Mouse (Mus musculus) layer of hippocampus, postnatal 25 days (tissue): ENCODE results near the gene Boll. TPM values are rescaled to one million over a fixed set of nuclear protein-coding genes. Genes with fewer than 3 reads are reported as not detected.

Source experiments
- DNase-seq, 2 experiments: peaks; one replicate each; pipeline ENCODE4 v3.0.0; 2022; ENCODE audit warnings: mixed read lengths in 2 of 2, low spot score in 1 of 2; ENCODE audit errors: extremely low spot score in 1 of 2
- total RNA-seq, 2 experiments: library from RNA; stranded (reverse); gene quantifications; 2 replicates each; pipeline ENCODE4 v1.2.3; 2021

Boll gene
- total RNA-seq, 2 experiments from 2014 or later, result 0.42 to 0.84 TPM

DNA sequence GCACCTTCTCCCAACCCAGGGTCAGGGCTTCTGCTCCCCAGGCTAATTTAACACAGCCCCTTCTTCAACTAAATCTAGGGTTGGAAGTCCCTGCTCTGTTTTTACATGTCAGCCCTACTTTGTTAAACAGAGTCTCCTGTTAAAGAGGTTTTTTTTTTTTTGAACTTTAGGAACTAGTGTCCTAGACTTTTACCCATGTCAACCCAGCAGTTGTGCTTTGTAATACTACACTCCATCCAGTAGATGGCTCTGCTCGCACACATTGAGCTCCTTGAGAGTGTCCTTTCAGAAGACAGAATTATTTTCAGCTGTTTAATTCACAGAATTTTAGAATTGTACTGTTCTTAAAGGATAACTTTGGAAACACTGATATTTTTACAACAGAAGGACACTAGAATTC lies 124.0 kb downstream of the Boll start:
- no peak for DNase-seq

- DNase-seq, result no peak
Observed at GRCm38 (mm10) chr1:55238496-55238895, 124.8 kb downstream of the Boll start.

DNA sequence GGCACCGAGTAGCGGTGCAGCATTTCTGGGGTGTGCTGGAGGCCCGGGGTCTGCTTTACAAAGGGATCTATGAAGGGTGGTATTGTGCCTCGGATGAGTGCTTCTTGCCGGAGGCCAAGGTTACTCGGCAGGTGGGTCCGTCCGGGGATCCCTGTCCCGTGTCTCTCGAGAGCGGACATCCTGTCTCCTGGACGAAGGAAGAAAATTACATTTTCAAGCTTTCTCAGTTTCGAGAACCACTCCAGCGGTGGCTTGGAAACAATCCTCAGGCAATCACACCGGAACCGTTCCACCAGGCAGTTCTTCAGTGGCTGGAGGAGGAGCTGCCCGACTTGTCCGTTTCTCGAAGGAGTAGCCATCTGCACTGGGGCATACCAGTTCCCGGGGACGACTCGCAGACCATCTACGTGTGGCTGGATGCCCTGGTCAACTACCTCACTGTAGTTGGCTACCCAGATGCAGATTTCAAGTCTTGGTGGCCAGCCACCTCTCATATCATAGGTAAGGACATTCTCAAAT lies 125.6 kb downstream of the Boll start:
- no peak for DNase-seq

GRCm38 (mm10) chr1:55236890-55237642 lies 126.2 kb downstream of the Boll start, which contains the start of gene Mars2:
TSS of gene Mars2 (plus strand) at chr1:55237177.
- peak; percentile 90 to 92 for DNase-seq

- DNase-seq, result no peak
Observed at GRCm38 (mm10) chr1:55236487-55236886, 126.8 kb downstream of the Boll start.

GRCm38 (mm10) chr1:55234910-55235520 lies 128.3 kb downstream of the Boll start:
- DNase-seq, result no peak

DNA sequence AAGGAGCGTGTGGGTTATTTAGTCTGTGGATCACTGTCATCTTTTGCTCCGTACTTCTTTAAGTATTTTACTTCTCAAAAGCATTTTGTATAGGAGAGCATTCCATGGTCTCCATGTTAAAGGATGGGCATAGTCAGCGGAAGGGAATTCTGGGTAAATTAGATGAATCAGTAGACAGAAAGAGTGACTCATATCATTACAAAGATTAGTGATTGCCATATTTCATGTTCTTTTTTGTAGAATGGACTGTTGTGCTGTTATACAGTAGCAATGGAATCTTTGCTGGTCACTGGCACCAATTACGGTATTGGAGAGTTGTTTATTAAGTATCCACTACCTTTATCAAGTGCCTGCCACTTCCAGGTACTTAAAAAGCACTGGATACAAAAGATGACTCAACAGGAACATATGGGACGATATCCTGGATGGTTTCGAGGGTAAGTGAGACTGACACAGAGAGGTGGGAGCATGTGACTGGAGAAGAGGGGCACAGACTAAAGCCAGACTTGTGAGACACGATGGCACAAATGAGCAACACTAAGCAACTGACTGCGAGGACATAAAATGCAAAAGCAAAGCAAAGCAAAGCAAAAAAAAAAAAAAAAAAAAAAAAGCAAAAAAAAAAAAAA lies 134.9 kb downstream of the Boll start:
- no peak for DNase-seq

- DNase-seq, result no peak
Observed at GRCm38 (mm10) chr1:55227376-55227775, 135.9 kb downstream of the Boll start.

GRCm38 (mm10) chr1:55226011-55226857 lies 137.0 kb downstream of the Boll start, which contains the start of gene Rftn2:
TSS of gene Rftn2 (minus strand) at chr1:55226782.
- DNase-seq, result no peak

DNA sequence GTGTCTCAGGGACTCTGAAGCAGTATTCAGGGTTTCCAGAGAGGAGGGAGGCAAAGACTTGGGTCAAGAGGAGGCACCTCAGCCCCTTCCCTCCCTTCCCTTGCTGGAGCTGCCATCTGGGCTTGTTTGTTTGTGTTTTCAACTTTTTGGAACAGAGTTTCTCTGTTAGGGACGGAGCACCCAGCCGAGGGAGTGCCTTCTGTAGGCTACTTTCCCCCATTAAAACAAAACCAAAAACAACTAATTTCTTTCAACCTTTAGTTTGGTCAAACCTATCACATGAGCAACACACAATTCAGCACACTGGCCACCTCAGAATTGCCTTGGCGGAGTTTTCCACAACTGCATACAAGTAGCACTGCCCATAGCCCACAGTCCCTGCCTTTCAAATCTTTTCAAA lies 137.9 kb downstream of the Boll start:
- DNase-seq, result no peak

GRCm38 (mm10) chr1:55224111-55224510 lies 139.2 kb downstream of the Boll start:
- peak; percentile 19 to 23 for DNase-seq

DNA sequence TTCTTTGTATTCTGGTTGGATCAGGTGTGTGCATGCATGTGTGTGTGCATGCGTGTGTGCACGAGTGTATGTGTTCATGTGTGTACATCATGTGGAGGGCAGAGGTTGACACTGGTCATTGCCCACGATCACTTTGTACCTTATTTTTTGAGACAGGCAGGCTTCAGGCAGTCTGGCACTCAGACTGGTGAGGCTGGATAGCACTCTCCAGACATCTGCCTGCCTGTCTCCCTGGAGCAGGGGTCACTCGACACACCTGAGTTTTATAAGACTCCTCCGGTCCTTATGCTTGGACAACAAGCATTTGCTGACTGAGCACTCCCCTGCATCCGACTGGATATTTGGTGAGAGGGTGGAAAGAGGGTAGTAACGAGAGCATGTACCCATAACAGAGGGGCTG lies 140.2 kb downstream of the Boll start:
- DNase-seq, result no peak

DNA sequence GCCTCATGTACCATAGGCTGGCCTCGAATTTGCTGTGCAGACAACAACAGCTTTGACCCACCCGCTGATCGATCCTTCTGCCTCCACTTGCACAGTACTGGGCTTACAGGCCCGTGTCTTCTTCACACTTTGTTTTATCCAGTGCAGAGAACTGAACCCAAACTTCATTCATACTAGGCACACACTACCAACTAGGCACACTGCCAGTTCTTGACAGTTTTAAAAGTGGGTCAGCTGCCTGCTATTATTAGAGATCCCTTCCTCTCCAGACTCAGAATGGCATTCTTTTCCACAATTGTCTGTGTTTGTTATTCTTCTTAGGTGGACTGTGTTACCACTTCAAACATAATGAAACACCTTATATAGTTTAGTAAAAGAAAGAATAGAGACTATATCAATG lies 141.9 kb downstream of the Boll start:
- DNase-seq, result peak in 1 of 2 experiments; percentile 21

DNA sequence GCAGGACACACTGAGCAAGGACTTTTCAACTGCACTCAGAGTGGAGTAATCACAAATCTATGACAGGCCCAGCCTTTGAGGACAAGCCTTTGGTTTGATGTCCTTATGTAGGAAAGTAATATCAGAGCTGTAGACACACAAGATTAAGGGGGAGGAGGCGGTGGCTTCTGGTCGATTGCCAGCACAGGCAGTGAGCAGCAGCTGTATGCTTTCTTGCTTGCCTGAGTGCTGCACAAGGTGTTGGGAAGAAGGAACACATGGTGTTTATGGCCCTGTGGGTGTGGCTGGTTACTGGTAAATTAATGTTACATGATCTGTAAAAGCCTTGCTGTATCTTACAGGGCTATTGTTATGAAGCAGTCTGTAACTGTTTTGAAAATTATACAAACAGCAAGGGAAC lies 146.1 kb downstream of the Boll start:
- no peak for DNase-seq

DNA sequence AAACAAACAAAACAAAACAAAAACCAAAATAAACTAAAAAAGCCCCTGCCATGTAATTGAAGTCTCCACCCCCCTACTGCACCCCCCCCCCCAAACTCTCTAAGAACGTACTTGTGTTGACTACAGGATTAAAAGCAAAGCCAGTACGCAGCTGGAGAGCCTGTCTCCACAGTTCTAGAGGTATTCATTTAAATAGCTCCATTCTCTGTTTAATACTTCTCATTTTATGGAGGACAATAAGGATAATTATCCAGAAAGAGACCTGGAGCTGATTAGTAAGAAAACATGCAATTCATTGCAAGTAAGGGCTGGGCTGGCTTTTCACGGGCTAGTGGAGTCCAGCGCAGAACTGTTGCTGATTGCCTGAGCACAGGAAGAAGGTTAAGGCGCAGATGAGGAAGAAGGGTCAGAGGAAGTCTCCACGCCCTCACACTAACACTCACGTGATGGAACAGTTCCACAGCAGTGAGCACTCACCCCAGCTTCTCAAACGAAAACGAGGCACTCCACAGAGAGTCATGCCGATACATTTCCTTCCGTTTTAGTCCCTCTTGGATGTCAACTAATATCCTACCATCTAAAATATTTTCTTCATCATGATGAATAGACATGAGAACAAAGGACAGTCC lies 148.0 kb downstream of the Boll start:
- DNase-seq, result no peak

DNA sequence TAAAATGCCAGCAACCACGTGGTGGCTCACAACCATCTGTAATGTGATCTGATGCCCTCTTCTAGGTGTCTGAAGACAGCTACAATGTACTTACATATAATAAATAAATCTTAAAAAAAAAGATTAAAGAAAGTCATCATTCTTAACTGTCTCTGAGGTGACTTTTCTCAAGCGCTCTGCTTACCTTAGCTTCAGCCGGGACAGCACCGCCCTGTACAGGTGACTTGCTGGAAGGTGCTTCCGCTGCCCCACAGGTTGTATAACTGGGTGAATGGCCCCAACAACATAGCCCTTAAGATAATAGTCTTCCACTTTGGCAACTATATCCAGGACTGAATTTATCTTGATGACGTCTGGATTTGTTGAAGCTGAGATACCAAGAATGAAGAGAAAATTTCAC lies 149.3 kb downstream of the Boll start:
- DNase-seq, result no peak

DNA sequence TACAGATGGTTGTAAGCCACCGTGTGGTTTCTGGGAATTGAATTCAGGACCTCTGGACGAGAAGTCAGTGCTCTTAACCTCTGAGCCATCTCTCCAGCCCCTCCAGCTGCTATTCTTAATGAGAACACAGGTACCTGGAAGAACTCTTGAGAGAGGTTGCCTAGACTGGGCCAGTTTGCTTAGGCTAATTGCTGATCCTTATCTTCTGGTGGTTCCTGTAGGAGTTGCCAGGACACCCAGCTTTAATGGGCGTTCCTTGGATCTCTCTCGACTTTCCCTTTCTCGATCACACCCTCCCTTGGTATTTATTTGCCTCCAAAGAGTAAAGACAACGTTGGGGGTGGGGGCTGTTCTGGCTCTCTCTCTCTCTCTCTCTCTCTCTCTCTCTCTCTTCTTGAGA lies 149.8 kb downstream of the Boll start:
- no peak for DNase-seq

DNA sequence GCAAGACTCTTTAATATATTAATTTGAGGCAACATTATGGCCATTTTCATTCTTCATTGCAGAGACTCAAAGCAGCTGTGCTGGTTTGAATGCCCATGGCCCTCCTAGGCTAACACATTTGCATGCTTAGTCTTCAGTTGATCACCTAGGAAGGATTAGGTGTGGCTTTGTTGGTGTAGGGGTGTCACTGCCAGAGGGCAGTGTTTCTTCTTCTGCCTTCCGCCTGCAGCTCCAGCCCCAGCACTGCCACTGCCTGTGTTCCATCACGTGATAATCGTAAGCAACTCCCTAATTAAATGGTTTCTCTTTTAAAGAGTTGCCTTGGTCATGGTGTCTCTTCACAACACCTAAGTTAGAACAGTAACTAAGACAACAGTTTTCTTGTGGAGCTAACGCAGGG lies 150.5 kb downstream of the Boll start:
- no peak for DNase-seq

GRCm38 (mm10) chr1:55211081-55211480 lies 152.2 kb downstream of the Boll start:
- no peak for DNase-seq
